Mouse (Mus musculus): ENCODE results near the gene Ildr1.

Ildr1 gene

GRCm38 (mm10) chr16:36771244-36771643 is 77.5 kb downstream of the Ildr1 start:
- no peak for DNase-seq (ENCODE audit: low spot score)

GRCm38 (mm10) chr16:36771703-36772102 is 77.9 kb downstream of the Ildr1 start:
- no peak for DNase-seq (ENCODE audit: low spot score)

GRCm38 (mm10) chr16:36772996-36773395 is 79.2 kb downstream of the Ildr1 start:
- no peak for DNase-seq (ENCODE audit: low spot score)

- DNase-seq (ENCODE audit: low spot score), result no peak
Measured at GRCm38 (mm10) chr16:36775658-36776057, 81.9 kb downstream of the Ildr1 start.

All from left cerebral cortex, adult 11 months (tissue).